Mouse (Mus musculus): ENCODE data around the gene Apon.
A peak's percentile ranks its signal among the peaks of the same experiment; 100 is the strongest.
"Not testable (repeated sequence)": the region's sequence is repeated elsewhere in the genome, so short reads cannot be mapped to it uniquely, and the experiment has no call there.

Gene Apon

GRCm38 (mm10) chr10:128236321-128236720, 17.6 kb upstream of the Apon start:
- DNase-seq = no peak

GRCm38 (mm10) chr10:128237807-128238480, 16.0 kb upstream of the Apon start:
- DNase-seq = peak; percentile 34

GRCm38 (mm10) chr10:128239140-128239539, 14.8 kb upstream of the Apon start:
- no peak for DNase-seq

GRCm38 (mm10) chr10:128240131-128240530, 13.8 kb upstream of the Apon start:
- DNase-seq = no peak

GRCm38 (mm10) chr10:128243252-128243651, 10.6 kb upstream of the Apon start:
- DNase-seq = no peak

- no peak for DNase-seq
These were observed 9.8 kb upstream of the Apon start for GRCm38 (mm10) chr10:128244121-128244520.

GRCm38 (mm10) chr10:128247020-128247732, 6.7 kb upstream of the Apon start:
- peak; percentile 75 for DNase-seq

- no peak for DNase-seq
These were observed 3.3 kb upstream of the Apon start for GRCm38 (mm10) chr10:128250565-128250964.

GRCm38 (mm10) chr10:128255925-128256324, 2.0 kb downstream of the Apon start:
- DNase-seq = no peak

GRCm38 (mm10) chr10:128256328-128256727, 2.4 kb downstream of the Apon start:
- no peak for DNase-seq

- no peak for DNase-seq
These were observed 5.1 kb downstream of the Apon start for GRCm38 (mm10) chr10:128258953-128259352.

- no peak for DNase-seq
These were observed 6.0 kb downstream of the Apon start for GRCm38 (mm10) chr10:128259946-128260345.

- not testable (repeated sequence) for DNase-seq
These were observed 6.5 kb downstream of the Apon start for GRCm38 (mm10) chr10:128260376-128260775.

- no peak for DNase-seq
These were observed 8.4 kb downstream of the Apon start for GRCm38 (mm10) chr10:128262300-128262699.

GRCm38 (mm10) chr10:128263393-128264310, 9.8 kb downstream of the Apon start:
- no peak for DNase-seq

GRCm38 (mm10) chr10:128268371-128268770, 14.5 kb downstream of the Apon start, which contains the start of gene Apof:
Apof (plus strand) TSS chr10:128268671.
- DNase-seq = no peak

GRCm38 (mm10) chr10:128269206-128269910, 15.5 kb downstream of the Apon start:
- no peak for DNase-seq

- peak; percentile 98 for DNase-seq
These were observed 16.5 kb downstream of the Apon start, which contains the start of gene Stat2 for GRCm38 (mm10) chr10:128270287-128270841. Stat2 (plus strand) TSS chr10:128270559.

- DNase-seq = no peak
These were observed 17.0 kb downstream of the Apon start for GRCm38 (mm10) chr10:128270866-128271265.

GRCm38 (mm10) chr10:128271883-128272282, 18.0 kb downstream of the Apon start:
- no peak for DNase-seq

GRCm38 (mm10) chr10:128272819-128273439, 19.0 kb downstream of the Apon start:
- DNase-seq = not testable (repeated sequence)

GRCm38 (mm10) chr10:128275374-128275773, 21.5 kb downstream of the Apon start:
- DNase-seq = not testable (repeated sequence)
